Mouse (Mus musculus) layer of hippocampus, postnatal 25 days (tissue): ENCODE data around the gene Clic1. TPM values are rescaled to one million over a fixed set of nuclear protein-coding genes. Genes with fewer than 3 reads are reported as not detected.

Experiments
- DNase-seq, 2 experiments: peaks; one replicate each; pipeline ENCODE4 v3.0.0; 2022; ENCODE audit warnings: mixed read lengths in 2 of 2, low spot score in 1 of 2; ENCODE audit errors: extremely low spot score in 1 of 2
- total RNA-seq, 2 experiments: library from RNA; stranded (reverse); gene quantifications; 2 replicates each; pipeline ENCODE4 v1.2.3; 2021

Clic1 gene
- total RNA-seq, 2 experiments from 2014 or later = 9.7 to 10.1 TPM

DNA sequence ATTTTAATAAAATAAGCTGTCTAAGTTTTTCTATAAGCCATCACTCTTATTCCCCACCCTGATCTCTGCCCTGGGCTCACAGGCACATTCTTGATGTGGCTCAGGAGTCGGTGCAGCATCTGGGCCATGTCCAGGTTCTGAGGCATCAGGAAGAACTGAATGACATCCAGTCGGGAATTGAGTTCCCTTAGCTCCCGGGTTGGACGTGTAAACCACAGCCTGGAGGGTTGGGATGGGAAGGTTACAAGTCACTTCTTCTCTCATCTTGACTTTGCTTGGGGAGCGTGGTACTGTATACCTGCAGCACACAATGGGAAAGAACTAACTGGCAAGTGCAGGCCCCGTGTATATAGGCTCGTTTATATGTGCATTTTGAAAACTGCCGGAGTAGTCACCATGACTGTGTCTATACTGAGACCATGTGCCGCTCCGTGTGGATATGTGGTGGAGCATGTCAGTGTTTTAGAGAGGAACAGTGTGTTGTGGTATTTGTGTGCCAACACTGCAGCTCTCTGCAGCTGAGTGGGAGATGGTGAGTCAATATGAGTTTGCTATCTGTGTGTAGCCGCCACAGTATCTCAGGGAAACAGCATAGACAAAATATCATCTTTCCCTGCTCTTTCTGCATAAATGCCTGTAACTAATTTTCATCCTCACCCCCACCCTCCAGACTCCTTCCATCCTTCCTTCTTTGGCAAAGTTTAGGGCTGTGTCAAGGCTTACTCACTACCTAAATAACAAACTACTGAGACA, 10.5 kb upstream of the Clic1 start:
- no peak for DNase-seq

DNA sequence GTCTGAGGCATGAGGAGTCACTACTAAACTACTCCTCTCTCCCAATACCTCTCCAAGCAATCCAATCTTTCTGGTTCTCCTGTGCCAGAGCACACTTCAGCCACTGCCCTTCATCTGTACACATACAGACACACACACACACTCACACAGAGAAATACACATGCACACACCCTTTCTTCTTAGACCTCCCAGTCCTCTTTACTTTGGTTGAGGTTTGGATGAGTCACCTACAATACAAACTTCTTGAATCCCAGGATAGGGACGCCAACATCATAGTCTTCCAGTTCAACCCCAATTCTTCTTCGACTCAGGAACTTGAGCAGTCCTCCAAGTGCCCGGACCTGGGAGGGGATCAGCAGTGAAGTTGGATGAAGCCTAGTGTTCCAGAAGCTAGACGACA, 6.0 kb upstream of the Clic1 start:
- no peak for DNase-seq

DNA sequence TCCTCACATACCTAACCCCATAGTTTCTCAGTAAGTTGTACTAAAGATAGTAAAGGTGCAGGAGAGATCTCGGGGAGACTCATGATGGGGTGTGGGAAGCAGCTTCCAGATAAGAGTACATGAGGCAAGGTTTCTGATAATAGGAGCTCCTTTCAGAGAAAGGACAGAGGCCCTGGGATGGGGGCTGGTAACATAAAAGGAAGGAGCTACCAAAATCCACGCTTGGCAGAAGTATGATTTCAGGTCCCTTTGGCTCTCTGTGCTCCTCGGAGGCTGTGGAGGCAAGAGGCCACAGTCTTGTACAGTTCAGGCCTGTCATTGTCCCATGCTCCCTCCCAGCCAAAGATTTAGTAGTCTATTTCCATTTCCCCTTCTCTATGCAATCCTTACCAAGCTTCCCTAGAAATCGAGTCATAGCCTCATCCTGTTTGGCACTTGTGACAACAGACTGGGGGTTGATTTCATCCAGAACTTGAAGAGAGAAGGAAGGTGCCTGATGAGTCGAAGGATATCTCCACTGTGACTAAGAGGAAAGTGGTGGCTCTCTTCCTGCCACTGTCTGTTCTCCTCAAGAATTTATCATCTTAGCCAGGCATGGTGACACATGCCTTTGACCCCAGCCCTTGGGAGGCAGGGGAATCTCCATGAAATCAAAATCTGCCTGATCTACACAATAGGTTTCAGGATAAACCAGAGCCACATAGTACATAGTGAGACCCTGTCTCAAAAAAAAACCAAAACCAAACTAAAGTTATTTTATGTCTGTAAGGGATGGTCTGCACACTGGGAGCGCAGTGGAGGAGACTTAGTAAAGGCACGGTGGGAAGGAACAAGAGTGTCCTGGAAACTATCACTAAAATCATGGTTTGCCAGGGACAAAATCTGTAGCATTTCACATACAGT, 4.6 kb upstream of the Clic1 start:
- DNase-seq = no peak

DNA sequence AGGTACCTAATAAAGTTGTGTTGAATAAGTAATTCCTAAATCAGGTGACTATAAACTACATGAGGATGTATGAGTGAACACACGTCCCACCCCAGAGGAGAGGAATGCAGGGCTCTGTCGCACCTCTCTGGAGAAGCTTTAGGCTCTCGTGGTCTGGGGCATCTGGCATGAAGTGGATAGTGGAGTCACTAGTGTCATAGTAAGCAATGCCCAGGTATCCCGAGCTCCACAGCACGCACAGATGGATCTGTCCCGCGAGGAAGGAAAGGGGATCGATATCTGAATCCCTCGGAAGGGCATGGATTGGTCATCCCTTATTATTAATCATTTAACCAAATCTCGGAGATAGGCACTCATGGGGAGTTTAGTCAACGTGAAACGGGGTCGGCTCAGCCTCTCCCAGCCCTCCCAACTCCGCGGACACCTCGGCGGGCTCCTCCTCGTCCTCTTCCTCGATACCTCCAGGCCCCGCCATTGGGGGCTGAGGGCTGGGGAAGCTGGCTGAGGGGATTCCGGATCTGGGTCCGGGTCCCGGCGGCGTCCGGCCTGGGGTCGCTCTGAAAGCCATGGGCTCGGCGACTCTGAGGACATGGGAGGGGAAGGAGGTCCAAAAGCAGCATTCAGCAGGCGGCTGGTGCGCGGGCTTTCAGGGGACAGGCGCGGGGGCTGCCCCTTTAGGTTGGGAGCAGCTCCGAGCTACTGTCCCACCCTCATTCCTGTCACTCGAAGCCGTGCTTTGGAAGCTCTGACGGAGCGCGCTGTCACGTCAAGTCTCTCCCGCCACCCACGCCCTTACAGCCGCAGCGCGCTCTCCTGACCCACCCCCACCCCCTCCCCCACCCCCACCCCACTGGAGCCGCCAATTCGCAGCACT, 3.7 kb upstream of the Clic1 start:
- no peak for DNase-seq

DNA sequence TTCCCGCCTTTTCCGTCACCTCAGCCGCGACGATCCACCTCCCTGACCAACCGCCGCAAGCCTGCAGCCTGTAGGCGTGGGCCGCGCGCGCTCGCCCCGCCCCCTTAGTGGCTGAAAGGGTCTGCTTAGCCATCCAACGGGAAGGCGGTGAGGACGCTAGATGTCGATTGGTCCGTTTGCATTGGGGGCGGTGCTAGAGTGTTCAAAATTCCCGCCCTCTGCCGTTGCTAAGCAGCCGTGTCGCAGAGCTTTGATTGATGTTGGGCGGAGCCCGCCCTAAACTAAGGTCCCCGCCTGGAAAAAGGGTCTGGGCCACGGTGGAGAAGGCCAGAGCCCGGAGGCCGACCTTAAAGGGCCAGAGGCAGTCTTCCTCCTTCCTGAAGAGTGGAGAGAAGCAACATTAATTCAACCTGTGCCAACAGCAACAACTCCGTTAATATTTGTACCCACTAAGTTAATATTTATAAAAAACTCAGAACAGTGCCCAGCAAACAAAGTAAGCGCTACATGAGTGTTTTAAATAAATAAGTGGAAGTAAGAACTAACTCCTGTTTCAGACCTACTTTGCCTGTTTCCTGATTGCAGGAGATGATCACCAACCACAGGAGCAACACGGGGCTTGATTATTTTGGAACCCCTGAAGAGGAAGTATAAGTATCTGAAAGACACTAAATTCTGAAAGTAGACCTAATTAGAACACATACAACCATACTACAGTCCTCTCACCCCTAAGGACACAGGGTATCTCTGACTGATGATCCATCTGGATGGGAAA, 2.9 kb upstream of the Clic1 start, which contains the start of gene Msh5:
TSS of gene Msh5 (minus strand) at position 65 of the 775 bp plus-strand sequence.
- peak; percentile 69 to 84 for DNase-seq

DNA sequence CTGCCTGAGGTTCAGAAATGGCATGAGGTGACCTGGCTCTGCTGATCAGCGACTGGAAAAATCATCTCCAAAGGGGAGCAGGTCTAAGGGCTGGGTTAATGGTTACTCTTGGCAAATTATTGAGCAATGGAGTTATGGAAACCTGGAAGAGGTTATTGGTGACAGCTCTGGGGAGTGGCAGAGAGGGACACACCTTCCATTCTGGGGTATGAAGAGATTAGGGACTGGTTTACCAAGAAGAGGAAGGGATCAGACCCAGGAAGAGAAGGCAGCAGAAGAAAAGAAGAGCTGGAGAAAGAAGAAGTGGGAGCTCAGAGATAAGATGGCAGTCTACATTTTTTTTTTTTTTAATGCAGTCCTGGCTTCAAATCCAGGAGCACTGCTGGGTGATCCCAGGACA, 2.1 kb upstream of the Clic1 start:
- DNase-seq = no peak

DNA sequence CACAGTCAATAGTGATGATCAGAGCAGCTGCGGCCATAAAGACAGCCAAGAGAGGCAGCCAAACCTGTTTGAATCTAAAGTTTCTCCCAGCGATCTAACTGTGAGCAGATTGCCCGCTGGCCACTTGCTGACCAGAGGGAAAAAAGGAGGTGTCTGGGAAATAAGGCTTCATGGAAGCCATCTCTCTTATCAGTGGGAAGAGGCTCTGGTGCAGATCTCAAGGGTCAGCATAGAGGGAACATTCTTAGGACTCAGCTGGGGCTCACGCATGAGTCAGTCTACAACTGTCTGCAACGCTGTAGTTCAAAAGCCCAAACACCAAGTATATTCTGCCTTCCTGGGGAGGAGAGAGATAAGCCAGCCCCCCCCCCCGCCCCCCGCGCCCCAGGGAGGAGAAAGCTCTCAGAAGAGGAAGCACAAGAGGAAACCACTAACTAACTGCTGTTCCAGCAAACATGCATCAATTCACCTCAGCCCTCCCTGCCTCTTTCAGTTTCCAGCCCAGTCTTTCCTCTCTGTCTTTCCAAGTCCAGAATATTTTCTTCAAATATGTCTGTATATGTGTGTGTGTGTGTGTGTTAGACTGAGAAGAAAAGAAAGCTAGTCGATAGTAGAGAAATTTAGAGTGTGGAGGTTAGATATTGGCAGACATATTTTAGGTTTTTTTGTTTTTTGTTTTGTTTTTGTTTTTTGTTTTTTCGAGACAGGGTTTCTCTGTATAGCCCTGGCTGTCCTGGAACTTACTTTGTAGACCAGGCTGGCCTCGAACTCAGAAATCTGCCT, 1.4 kb upstream of the Clic1 start:
- DNase-seq = no peak

DNA sequence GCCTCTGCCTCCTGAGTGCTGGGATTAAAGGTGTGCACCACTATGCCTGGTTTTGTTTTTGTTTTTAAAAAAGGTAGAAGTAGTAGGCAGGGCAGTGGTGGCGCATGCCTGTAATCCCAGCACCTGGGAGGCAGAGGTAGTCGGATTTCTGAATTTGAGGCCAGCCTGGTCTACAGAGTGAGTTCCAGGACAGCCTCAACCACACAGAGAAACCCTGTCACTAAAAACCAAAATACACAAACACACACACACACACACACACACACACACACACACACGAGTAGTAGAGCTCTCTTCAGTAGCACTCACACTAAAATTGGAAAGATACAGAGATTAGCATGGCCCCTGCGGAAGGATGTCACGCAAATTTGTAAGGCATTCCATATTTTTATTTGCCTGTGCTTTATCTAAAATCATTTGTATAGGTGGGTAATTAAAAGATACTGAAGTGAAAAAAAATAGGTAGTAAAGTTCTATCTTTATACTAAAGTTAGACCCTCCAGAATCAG, 780 bp upstream of the Clic1 start:
- DNase-seq = no peak

DNA sequence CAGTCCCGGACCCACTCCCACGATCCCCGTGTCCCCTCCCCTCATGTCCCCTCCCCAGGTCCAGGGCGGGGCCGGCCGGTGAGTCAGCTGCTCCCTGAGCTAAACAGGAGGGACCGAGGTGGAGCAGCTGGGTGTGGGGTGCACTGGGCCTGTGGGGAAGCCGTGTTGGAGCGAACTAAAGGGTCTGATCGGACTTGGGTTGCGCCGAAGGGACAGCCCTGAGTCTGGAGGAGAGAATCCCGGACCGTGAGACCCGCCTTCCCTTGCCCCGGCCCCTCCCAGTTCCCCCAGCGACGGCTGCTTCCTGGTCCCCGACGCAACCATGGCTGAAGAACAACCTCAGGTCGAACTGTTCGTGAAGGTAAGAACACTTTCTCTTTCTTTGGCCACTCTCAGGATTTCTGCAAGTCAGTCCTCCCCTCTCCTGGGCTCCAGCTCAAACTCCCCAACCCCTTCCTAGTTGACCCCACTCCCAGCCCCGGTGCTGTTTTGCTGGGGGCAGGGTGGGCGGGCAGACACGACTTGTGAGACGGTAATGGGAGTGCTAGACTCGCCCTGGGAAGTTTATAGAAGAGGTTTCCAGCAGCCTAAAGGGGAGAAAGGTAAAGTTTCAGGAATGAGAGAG, 472 bp downstream of the Clic1 start:
- DNase-seq = no peak

DNA sequence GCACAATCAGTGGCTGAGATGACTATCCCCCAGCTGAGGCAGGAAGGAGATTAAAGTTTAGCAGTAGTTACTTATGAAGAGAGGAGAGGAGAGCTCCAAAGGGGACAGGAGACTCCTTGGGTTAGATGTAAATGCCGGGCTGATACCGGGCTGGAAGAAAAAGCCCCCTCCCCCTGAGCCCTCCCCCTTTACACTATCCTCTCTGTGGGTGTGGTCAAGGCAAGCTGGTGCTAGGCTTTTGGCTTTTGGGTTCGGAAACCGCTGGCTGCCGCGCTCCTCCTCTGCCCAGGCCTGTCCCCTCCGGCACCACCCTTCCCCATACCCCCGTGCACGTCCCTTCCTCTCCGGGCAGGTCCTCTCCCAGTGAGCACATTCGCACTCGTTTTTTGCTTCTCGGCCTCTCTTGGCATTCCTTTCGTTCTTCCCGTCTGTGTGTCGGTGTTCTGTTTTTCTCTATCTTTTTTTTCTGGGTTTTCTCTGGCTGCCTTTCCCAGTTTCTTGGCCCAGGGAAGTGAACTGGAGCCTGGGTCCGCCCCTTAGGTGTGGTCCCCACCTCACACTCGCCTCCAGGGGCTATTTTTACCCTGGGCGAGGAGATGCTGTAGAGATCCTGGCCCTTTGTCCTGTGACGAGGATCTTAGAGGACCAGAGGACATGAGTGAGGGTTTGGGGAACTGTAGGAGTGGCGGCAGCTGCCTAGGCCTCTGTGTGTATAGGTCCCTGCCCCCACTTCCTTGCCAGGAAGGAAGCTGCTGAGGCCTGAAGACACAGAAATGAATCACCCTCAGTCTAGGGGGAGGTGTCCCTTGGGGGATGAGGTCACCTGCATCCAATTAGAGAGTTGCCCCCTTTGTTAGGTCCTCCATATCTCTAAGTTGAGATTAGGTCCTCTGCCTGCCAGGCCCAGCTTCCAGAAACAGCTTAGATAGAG, 1.7 kb downstream of the Clic1 start:
- no peak for DNase-seq

DNA sequence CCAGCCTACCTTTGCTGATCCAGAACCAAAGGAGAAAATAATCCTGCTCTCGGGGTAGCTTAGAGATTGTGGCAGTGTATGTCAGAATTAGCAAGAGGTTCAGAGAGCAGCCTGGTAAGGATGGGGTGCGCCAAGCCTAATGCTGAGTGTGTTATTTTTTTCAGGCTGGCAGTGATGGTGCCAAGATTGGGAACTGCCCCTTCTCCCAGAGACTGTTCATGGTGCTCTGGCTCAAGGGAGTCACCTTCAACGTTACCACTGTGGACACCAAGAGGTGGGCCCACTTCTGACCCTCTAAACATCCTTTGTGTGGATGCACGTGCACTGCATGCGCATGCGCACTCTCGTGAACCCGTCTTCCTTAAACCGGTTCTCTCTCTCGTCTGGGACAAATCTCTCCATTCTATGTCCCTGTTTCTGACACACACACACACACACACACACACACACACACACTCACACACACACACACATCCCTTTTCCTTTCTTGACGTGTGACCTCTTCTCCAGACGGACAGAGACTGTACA, 2.6 kb downstream of the Clic1 start:
- no peak for DNase-seq

DNA sequence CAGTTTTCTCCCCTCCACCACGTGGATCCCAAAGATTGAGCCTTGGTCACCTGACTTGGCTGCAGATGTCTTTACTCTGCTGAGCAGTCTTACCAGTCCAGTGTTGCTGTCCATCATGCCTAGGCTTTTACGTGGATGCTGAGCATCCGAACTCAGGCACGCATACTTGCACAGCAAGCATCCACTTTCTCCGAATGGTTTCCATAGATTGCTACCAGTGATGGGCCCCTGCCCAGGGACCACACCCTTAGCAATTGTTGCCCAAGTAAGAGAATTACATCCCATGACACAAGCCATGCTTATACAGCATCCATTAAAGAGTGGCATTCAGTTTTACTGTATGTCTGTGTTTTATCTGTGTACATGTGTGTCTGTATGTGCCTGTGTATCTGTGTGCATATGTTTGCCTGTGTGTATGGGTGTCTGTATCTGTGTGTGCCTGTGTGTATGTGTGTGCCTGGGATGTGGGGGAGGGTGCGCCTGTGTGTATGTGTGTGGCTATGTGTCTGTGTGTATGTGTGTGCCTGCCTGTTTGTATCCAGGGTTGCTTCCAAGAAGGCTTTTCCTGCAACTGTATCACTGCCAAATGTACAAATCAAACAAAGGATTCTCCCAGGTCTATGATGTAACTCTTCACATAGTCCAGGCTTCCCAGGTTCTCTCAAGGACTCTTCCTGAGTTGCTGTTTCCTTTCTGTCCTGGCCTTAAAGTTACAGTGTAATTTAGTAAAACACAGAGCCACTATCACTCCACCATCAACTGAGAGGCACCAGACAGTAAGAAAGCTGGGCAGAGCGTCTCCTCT, 6.1 kb downstream of the Clic1 start:
- DNase-seq = no peak

DNA sequence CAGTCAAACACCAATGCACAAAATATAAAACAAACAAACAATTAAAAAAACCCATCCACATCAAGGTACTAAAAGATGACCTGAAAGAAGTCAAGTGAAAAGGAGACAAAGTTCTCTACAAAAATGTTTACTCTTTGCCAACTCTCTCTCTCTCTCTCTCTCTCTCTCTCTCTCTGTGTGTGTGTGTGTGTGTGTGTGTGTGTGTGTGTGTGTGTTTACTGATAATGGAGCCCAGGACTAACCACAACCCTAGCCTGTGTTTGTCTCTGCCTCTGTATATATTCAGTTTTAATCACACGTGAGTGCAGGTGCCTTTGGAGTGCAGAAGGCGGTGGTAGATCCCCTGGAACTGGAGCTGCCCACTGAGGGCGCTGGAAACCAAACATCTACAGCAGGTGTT, 7.3 kb downstream of the Clic1 start:
- no peak for DNase-seq

DNA sequence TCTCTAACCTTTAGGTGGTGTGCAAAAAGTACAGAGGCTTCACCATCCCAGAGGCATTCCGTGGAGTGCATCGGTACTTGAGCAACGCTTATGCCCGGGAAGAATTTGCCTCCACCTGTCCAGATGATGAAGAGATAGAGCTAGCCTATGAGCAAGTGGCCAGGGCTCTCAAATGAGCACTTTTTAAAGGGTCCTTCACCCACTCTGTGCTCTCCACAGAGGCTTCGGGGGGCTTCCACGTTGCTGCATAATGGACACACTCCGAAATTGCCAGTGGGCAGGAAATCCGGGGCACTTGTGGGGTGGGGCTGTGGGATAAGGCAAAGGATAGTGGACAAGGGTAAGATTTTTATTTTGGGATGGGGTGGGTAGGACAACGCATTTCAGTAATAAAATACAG, 8.6 kb downstream of the Clic1 start:
- no peak for DNase-seq

DNA sequence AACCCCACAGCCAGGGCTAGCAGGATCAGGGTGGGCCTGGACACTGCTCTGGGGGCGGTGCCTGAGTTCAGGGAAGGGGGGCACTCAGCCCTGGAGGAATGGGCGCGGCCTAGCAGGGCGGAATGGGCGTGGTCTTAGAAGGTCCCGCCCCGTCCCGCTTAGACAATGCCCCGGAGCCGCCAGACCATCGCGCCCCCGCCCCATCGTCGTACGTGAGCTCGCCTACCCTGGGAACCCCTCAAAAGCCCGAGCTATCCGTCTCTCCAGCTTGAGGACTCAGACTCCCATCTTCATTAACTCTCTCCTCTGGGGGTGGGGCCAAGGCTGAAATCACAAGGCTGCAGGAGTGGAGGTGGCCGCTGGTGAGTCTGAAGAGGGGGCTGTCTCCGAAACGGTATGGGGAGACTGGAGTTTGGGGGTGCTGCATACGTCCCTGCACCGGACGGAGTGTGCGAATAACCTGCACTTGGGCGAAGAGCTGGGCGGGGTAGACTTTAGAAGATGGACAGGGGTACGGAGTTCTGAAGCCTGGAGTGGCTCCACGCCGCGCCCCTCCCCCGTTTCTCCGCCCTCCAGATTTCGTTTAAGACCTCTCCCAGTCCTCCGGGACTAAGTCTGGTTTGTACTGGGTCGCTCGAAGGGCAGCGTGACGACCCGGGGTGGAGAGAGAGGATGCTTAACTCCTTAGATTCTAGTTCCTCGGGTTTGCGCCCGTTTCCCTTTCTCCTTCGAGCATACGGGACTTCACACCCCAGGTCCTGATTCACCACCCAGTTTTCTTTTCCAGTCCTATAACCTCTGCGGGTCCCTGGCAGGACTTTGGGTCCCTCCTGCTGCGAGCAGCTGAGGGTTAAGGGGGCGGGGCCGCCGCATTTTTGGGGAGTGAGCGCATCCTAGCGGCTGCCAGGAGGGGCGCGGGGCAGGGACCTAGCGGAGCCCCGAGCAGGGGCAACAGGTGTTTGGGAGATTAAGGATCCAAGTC, 9.4 kb downstream of the Clic1 start, which contains the start of gene Ddah2:
TSS of gene Ddah2 (plus strand) at position 125 of the 982 bp plus-strand sequence.
- DNase-seq = peak; percentile 58 to 74
